Mouse (Mus musculus) lung, embryonic 15.5 days (tissue): ENCODE measurements around the gene Kcnn4. TPM values are rescaled to one million over a fixed set of nuclear protein-coding genes. Genes with fewer than 3 reads are reported as not detected.

Experiments
- ATAC-seq: fragments of 200-750 bp; cut with Nextera tagmentation; 2 replicates; pipeline ENCODE4 v1.8.0; 2017; ENCODE audit warnings: moderate number of reproducible peaks, borderline replicate concordance; ENCODE audit not compliant: low FRiP score, low TSS enrichment; ENCODE audit errors: extremely low read depth
- H3K27ac ChIP-seq: fragments of 300-500 bp; sonication (generic); 2 replicates; pipeline ENCODE4 v1.5.1; 2015; ENCODE audit warnings: moderate library complexity, mild to moderate bottlenecking, inconsistent platforms
- H3K27me3 ChIP-seq: fragments of 300-500 bp; sonication (generic); 2 replicates; pipeline ENCODE4 v1.6.1; 2015; ENCODE audit warnings: inconsistent platforms
- H3K36me3 ChIP-seq: fragments of 300-500 bp; sonication (generic); 2 replicates; pipeline ENCODE4 v1.6.1; 2015; ENCODE audit warnings: inconsistent platforms
- H3K4me1 ChIP-seq: fragments of 300-500 bp; sonication (generic); 2 replicates; pipeline ENCODE4 v1.6.1; 2015; ENCODE audit warnings: inconsistent platforms
- H3K4me2 ChIP-seq: fragments of 300-500 bp; sonication (generic); 2 replicates; pipeline ENCODE4 v1.6.1; 2015; ENCODE audit warnings: inconsistent platforms, mild to moderate bottlenecking, moderate library complexity
- H3K4me3 ChIP-seq: fragments of 300-500 bp; sonication (generic); 2 replicates; pipeline ENCODE4 v1.5.1; 2015; ENCODE audit warnings: mild to moderate bottlenecking, inconsistent platforms
- H3K9ac ChIP-seq: fragments of 300-500 bp; sonication (generic); 2 replicates; pipeline ENCODE4 v1.6.1; 2015; ENCODE audit warnings: inconsistent platforms
- H3K9me3 ChIP-seq: fragments of 300-500 bp; sonication (generic); 2 replicates; pipeline ENCODE4 v1.6.1; 2016; ENCODE audit warnings: inconsistent platforms
- WGBS: fragments of 180-500 bp; shearing (Covaris S2); methylation state at CpG from one replicate; pipeline ENCODE4 v1.1.7; 2015; 5-methylcytosine and 5-hydroxymethylcytosine counted together
- polyA plus RNA-seq: library from polyadenylated mRNA; unstranded; fragments of >200 nt; fragmentation: Nextera tagmentation; extraction: Ambion mirVana; gene quantifications from 2 replicates; pipeline ENCODE4 v1.2.1, GENCODE M21; 2015

Gene Kcnn4
- polyA plus RNA-seq, 1 experiment from 2014 or later: 4.7 TPM

- no peak for ATAC-seq
- Histone ChIP-seq H3K27me3 (no peaks in the 10 kb centered on the region; the same call in 1 of the 2 replicates), H3K4me1 (no peaks in the 10 kb centered on the region), H3K36me3 (no peaks in the 10 kb centered on the region), H3K4me2 (no peak overlapping the region), H3K27ac (no peak overlapping the region), H3K9me3 (no peaks in the 10 kb centered on the region), H3K9ac (no peak overlapping the region), H3K4me3 (no peak overlapping the region)
- WGBS: 61% methylated on average over 5 of the region's 5 CpGs
These were observed 23.6 kb upstream of the Kcnn4 start for GRCm38 (mm10) chr7:24346444-24346843.

- no peak within 1 kb of the TSS for H3K9ac ChIP-seq
- ATAC-seq: no peak
- no peak within 1 kb of the TSS for H3K4me3 ChIP-seq
- H3K4me1 ChIP-seq: no peaks in the 10 kb centered on the region
- no peaks in the 10 kb centered on the region for H3K9me3 ChIP-seq
- no peaks in the 10 kb centered on the region; the same call in 1 of the 2 replicates for H3K27me3 ChIP-seq
- H3K27ac ChIP-seq: no peak within 1 kb of the TSS
- H3K36me3 ChIP-seq: no peaks in the 10 kb centered on the region
- no peak within 1 kb of the TSS for H3K4me2 ChIP-seq
- WGBS: 30% methylated on average over 6 of the region's 6 CpGs
These were observed 21.2 kb upstream of the Kcnn4 start, which contains the start of gene Lypd5 for GRCm38 (mm10) chr7:24348896-24349295. TSS of gene Lypd5 (plus strand) at chr7:24349196.

- H3K27ac ChIP-seq: no peak overlapping the region
- no peaks in the 10 kb centered on the region for H3K9me3 ChIP-seq
- H3K4me2 ChIP-seq: no peak overlapping the region
- H3K4me3 ChIP-seq: no peak overlapping the region
- ATAC-seq: no peak
- H3K4me1 ChIP-seq: no peaks in the 10 kb centered on the region
- no peaks in the 10 kb centered on the region for H3K36me3 ChIP-seq
- H3K9ac ChIP-seq: no peak overlapping the region
- no peaks in the 10 kb centered on the region for H3K27me3 ChIP-seq
- WGBS: 77% methylated on average over 6 of the region's 6 CpGs
These were observed 14.4 kb upstream of the Kcnn4 start for GRCm38 (mm10) chr7:24355646-24356045.

GRCm38 (mm10) chr7:24356081-24356480, 14.0 kb upstream of the Kcnn4 start:
- H3K9me3 ChIP-seq: no peaks in the 10 kb centered on the region
- H3K4me3 ChIP-seq: no peak overlapping the region
- H3K4me2 ChIP-seq: no peak overlapping the region
- no peak overlapping the region for H3K27ac ChIP-seq
- no peak for ATAC-seq
- H3K27me3 ChIP-seq: no peaks in the 10 kb centered on the region
- H3K36me3 ChIP-seq: no peaks in the 10 kb centered on the region
- 73% methylated on average over 10 of the region's 10 CpGs for WGBS
- no peaks in the 10 kb centered on the region for H3K4me1 ChIP-seq
- H3K9ac ChIP-seq: no peak overlapping the region

- H3K27me3 ChIP-seq: no peaks in the 10 kb centered on the region
- WGBS: 47% methylated on average over 4 of the region's 4 CpGs
- no peaks in the 10 kb centered on the region for H3K36me3 ChIP-seq
- H3K9me3 ChIP-seq: no peaks in the 10 kb centered on the region
- no peak overlapping the region for H3K4me2 ChIP-seq
- no peak overlapping the region for H3K4me3 ChIP-seq
- no peak overlapping the region for H3K27ac ChIP-seq
- ATAC-seq: no peak
- no peak overlapping the region for H3K9ac ChIP-seq
- H3K4me1 ChIP-seq: no peaks in the 10 kb centered on the region
These were observed 12.2 kb upstream of the Kcnn4 start for GRCm38 (mm10) chr7:24357899-24358298.

- H3K9me3 ChIP-seq: no peaks in the 10 kb centered on the region
- H3K4me1 ChIP-seq: no peaks in the 10 kb centered on the region
- H3K36me3 ChIP-seq: no peaks in the 10 kb centered on the region
- no peak overlapping the region for H3K4me2 ChIP-seq
- WGBS: 22% methylated on average over 9 of the region's 9 CpGs
- no peak overlapping the region for H3K27ac ChIP-seq
- H3K9ac ChIP-seq: no peak overlapping the region
- no peaks in the 10 kb centered on the region for H3K27me3 ChIP-seq
- no peak for ATAC-seq
- H3K4me3 ChIP-seq: no peak overlapping the region
These were observed 10.8 kb upstream of the Kcnn4 start for GRCm38 (mm10) chr7:24359269-24359668.

GRCm38 (mm10) chr7:24361001-24361400, 9.1 kb upstream of the Kcnn4 start:
- Histone ChIP-seq H3K4me1 (no peaks in the 10 kb centered on the region), H3K4me3 (no peak overlapping the region), H3K9me3 (no peaks in the 10 kb centered on the region), H3K27me3 (no peaks in the 10 kb centered on the region), H3K27ac (no peak overlapping the region), H3K4me2 (no peak overlapping the region), H3K36me3 (no peaks in the 10 kb centered on the region), H3K9ac (no peak overlapping the region)
- ATAC-seq: no peak
- 52% methylated on average over 4 of the region's 4 CpGs for WGBS

- Histone ChIP-seq H3K27me3 (no peaks in the 10 kb centered on the region), H3K4me2 (no peak overlapping the region), H3K9me3 (no peaks in the 10 kb centered on the region), H3K9ac (no peak overlapping the region), H3K4me1 (no peaks in the 10 kb centered on the region), H3K27ac (no peak overlapping the region), H3K36me3 (no peaks in the 10 kb centered on the region), H3K4me3 (no peak overlapping the region)
- ATAC-seq: no peak
- 23% methylated on average over 7 of the region's 7 CpGs for WGBS
These were observed 6.8 kb upstream of the Kcnn4 start for GRCm38 (mm10) chr7:24363228-24363627.

GRCm38 (mm10) chr7:24364827-24365226, 5.2 kb upstream of the Kcnn4 start:
- no peaks in the 10 kb centered on the region for H3K4me1 ChIP-seq
- H3K4me3 ChIP-seq: no peak overlapping the region
- H3K4me2 ChIP-seq: no peak overlapping the region
- ATAC-seq: peak; percentile 58
- H3K27me3 ChIP-seq: no peaks in the 10 kb centered on the region
- no peak overlapping the region for H3K9ac ChIP-seq
- H3K27ac ChIP-seq: no peak overlapping the region
- no peaks in the 10 kb centered on the region for H3K36me3 ChIP-seq
- H3K9me3 ChIP-seq: no peaks in the 10 kb centered on the region
- 19% methylated on average over 10 of the region's 10 CpGs for WGBS

GRCm38 (mm10) chr7:24365258-24366014, 4.6 kb upstream of the Kcnn4 start:
- Histone ChIP-seq H3K9ac (no peak overlapping the region), H3K4me1 (0 out of 2 replicates have a peak, but pooled peaks cover 4% of the 10 kb centered on the region), H3K36me3 (no peaks in the 10 kb centered on the region), H3K9me3 (no peaks in the 10 kb centered on the region), H3K27me3 (no peaks in the 10 kb centered on the region), H3K4me2 (no peak overlapping the region), H3K27ac (no peak overlapping the region), H3K4me3 (no peak overlapping the region)
- ATAC-seq: 0 out of 2 replicates have a peak, but pooled peaks have one; percentile 15
- WGBS: 69% methylated on average over 5 of the region's 5 CpGs

- Histone ChIP-seq H3K4me3 (no peak overlapping the region), H3K27ac (no peak overlapping the region), H3K9ac (no peak overlapping the region), H3K27me3 (no peaks in the 10 kb centered on the region), H3K9me3 (no peaks in the 10 kb centered on the region), H3K36me3 (no peaks in the 10 kb centered on the region), H3K4me2 (no peak overlapping the region), H3K4me1 (0 out of 2 replicates have a peak, but pooled peaks cover 4% of the 10 kb centered on the region)
- 65% methylated on average over 13 of the region's 15 CpGs for WGBS
- no peak for ATAC-seq
These were observed 3.1 kb upstream of the Kcnn4 start for GRCm38 (mm10) chr7:24366716-24367632.

GRCm38 (mm10) chr7:24368226-24368625, 1.8 kb upstream of the Kcnn4 start:
- peaks cover 13% of the 10 kb centered on the region for H3K4me1 ChIP-seq
- H3K9me3 ChIP-seq: no peaks in the 10 kb centered on the region
- ATAC-seq: no peak
- no peak overlapping the region for H3K9ac ChIP-seq
- H3K4me2 ChIP-seq: no peak overlapping the region
- no peaks in the 10 kb centered on the region for H3K36me3 ChIP-seq
- 51% methylated on average over 4 of the region's 4 CpGs for WGBS
- no peak overlapping the region for H3K27ac ChIP-seq
- H3K4me3 ChIP-seq: no peak overlapping the region
- no peaks in the 10 kb centered on the region for H3K27me3 ChIP-seq
